Mouse (Mus musculus) midbrain, embryonic 11.5 days (tissue): ENCODE data around the gene Rbp2. TPM values are rescaled to one million over a fixed set of nuclear protein-coding genes. Genes with fewer than 3 reads are reported as not detected.

Experiments
- ATAC-seq: fragments of 200-750 bp; cut with Nextera tagmentation; 2 replicates; pipeline ENCODE4 v1.8.0; 2017; ENCODE audit warnings: moderate TSS enrichment, moderate library complexity; ENCODE audit not compliant: low FRiP score
- DNase-seq: peaks from one replicate; pipeline ENCODE4 v3.0.0; 2015; ENCODE audit warnings: low spot score; ENCODE audit errors: missing footprints
- H3K27ac ChIP-seq: fragments of 300-500 bp; sonication (generic); 2 replicates; pipeline ENCODE4 v1.5.1; 2014; ENCODE audit warnings: low read depth, low read length
- H3K27me3 ChIP-seq: fragments of 300-500 bp; sonication (generic); 2 replicates; pipeline ENCODE4 v1.6.1; 2014; ENCODE audit warnings: mild to moderate bottlenecking, low read length, moderate library complexity, mixed read lengths; ENCODE audit not compliant: control insufficient read depth, insufficient read depth
- H3K36me3 ChIP-seq: fragments of 300-500 bp; sonication (generic); 2 replicates; pipeline ENCODE4 v1.6.1; 2014; ENCODE audit warnings: mild to moderate bottlenecking, low read length, moderate library complexity, mixed read lengths; ENCODE audit not compliant: control insufficient read depth, insufficient read depth
- H3K4me1 ChIP-seq: fragments of 300-500 bp; sonication (generic); 2 replicates; pipeline ENCODE4 v1.6.1; 2014; ENCODE audit warnings: low read length; ENCODE audit not compliant: control insufficient read depth, insufficient read depth
- H3K4me2 ChIP-seq: fragments of 300-500 bp; sonication (generic); 2 replicates; pipeline ENCODE4 v1.6.1; 2014; ENCODE audit warnings: mild to moderate bottlenecking, moderate library complexity
- H3K4me3 ChIP-seq: fragments of 300-500 bp; sonication (generic); 2 replicates; pipeline ENCODE4 v1.5.1; 2014; ENCODE audit warnings: low read depth, low read length
- H3K9ac ChIP-seq: fragments of 300-500 bp; sonication (generic); 2 replicates; pipeline ENCODE4 v1.6.1; 2014; ENCODE audit warnings: low read length
- H3K9me3 ChIP-seq: fragments of 300-500 bp; sonication (generic); 2 replicates; pipeline ENCODE4 v1.6.1; 2016; ENCODE audit warnings: low read length; ENCODE audit not compliant: control insufficient read depth
- WGBS: fragments of 180-500 bp; shearing (Covaris S2); extraction: QIAGEN DNeasy Blood & Tissue Kit; methylation state at CpG from one replicate; pipeline ENCODE4 v1.1.7; 2014; 5-methylcytosine and 5-hydroxymethylcytosine counted together
- polyA plus RNA-seq: library from polyadenylated mRNA; unstranded; fragments of >200 nt; fragmentation: Nextera tagmentation; extraction: Ambion mirVana; gene quantifications from 2 replicates; pipeline ENCODE4 v1.2.1, GENCODE M21; 2014

Gene Rbp2
- polyA plus RNA-seq, 1 experiment from 2014 or later, result 0.48 TPM

DNA sequence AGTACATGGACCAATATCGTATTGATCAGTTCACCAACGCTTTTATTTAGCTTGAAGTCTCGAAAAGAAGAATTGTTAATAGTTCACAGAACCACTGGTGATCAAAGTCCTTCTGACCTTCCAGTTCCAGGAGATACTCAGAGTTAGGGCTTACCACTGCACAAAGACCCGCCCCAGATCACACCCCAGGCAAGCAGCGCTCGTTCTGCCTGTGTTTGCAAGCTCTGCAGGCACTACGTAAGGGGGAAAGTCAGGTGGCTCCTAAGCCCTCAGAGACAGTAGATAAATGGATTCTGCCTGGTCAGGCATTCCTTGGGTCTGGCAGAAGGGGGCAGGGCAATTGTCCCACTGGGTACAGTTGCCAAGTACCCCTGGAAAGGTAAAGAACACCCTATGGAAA lies 895 bp upstream of the Rbp2 start:
- H3K36me3 ChIP-seq, result no peaks in the 10 kb centered on the region
- no peaks in the 10 kb centered on the region for H3K9me3 ChIP-seq
- no peaks in the 10 kb centered on the region for H3K27me3 ChIP-seq
- no peaks in the 10 kb centered on the region for H3K4me1 ChIP-seq
- H3K4me3 ChIP-seq, result no peak overlapping the region
- WGBS, result 85% methylated on average over 7 of the region's 7 CpGs
- H3K27ac ChIP-seq, result no peak overlapping the region
- DNase-seq (no peak), ATAC-seq (no peak)
- H3K9ac ChIP-seq, result no peak overlapping the region
- no peak overlapping the region for H3K4me2 ChIP-seq

DNA sequence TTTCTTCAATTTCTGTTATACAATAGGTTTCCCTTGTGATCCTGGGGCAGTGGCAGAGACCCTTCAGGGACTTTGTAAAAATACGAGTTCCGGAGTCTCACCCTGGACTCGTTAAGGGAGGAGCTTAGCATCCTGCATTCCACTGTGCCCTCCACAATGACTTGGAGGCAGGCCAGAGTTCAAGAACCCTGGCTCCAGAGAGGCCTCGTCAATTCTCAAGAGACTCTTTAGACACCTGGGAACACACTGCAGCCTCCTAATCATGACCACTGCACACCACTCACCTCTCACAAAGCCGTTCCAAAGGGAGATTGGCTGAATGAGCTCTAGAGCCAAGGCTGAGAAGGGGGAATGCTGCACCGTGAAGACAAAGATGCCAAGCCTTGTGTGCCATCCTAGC lies 1.4 kb downstream of the Rbp2 start:
- H3K4me3 ChIP-seq, result no peak overlapping the region
- H3K9me3 ChIP-seq, result no peaks in the 10 kb centered on the region
- no peaks in the 10 kb centered on the region for H3K27me3 ChIP-seq
- no peak overlapping the region for H3K4me2 ChIP-seq
- DNase-seq, result no peak
- WGBS, result 84% methylated on average over 6 of the region's 6 CpGs
- H3K27ac ChIP-seq, result no peak overlapping the region
- no peak for ATAC-seq
- no peaks in the 10 kb centered on the region for H3K4me1 ChIP-seq
- no peak overlapping the region for H3K9ac ChIP-seq
- H3K36me3 ChIP-seq, result no peaks in the 10 kb centered on the region

DNA sequence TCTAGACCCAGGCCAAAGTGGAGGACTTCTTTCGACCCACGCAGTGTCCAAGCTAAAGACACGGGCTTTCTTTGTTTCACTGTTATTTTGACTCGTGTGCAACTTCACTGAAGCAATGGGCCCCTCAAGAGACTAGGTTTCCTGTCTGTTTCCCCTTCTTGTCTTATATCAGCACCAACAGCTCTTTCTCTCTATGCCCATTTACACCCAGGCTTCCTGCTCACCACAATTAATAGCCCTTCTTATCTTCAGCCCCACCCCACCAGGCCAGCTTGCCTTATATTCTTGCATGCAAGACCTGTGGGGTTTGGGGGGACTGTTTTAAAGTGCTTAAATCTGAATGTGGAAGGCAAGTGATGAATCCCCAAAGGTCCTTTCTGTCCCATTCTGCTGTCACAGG lies 3.6 kb downstream of the Rbp2 start:
- DNase-seq (no peak), ATAC-seq (no peak)
- Histone ChIP-seq H3K4me2 (no peak overlapping the region), H3K27me3 (no peaks in the 10 kb centered on the region), H3K9ac (no peak overlapping the region), H3K9me3 (no peaks in the 10 kb centered on the region), H3K4me1 (no peaks in the 10 kb centered on the region), H3K4me3 (no peak overlapping the region), H3K36me3 (no peaks in the 10 kb centered on the region), H3K27ac (no peak overlapping the region)
- WGBS, result 84% methylated on average over 4 of the region's 4 CpGs

DNA sequence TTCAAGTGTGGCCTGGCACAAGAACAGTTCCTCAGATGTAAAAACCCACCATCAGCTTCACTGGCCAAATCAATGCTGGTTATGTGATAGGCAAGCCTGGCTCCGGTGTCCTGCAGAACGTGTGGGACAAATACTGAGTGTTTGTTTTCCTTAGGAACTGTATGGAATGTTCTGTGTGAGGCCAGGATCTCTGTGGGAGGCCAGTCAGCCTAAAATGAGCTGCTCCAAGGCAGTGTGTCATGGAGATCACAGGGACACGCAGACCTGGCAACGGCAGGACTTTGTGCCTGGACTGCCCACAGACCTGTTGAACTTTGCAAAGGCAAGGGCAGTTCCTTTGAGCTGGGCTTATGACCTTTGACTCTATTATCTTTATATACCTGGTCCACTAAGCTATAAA lies 4.2 kb downstream of the Rbp2 start:
- H3K36me3 ChIP-seq, result no peaks in the 10 kb centered on the region
- no peaks in the 10 kb centered on the region for H3K4me1 ChIP-seq
- H3K4me2 ChIP-seq, result no peak overlapping the region

DNA sequence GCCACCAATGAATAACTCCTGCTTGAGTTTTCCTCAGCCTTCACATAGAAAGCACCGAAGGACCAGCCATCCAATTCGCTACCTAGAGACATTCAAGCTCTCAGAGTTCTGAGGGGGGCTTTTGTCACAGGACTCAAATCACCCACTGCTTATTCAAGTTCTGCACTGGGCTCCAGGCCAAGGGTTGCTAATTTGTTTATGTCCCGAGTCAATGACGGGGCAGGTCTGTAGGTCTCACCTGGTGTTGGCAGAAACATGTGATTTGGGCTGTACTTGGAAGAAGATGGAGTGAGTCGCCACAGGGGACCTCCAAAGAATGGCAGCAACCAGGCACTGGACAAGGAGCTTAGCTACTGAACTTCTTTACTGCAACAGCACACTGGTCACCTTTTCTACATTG lies 5.2 kb downstream of the Rbp2 start:
- ATAC-seq (no peak), DNase-seq (peak; percentile 56)
- H3K36me3 ChIP-seq, result no peaks in the 10 kb centered on the region
- H3K9me3 ChIP-seq, result no peaks in the 10 kb centered on the region
- no peaks in the 10 kb centered on the region for H3K4me1 ChIP-seq
- no peak overlapping the region for H3K27ac ChIP-seq
- H3K27me3 ChIP-seq, result no peaks in the 10 kb centered on the region
- H3K4me2 ChIP-seq, result no peak overlapping the region
- WGBS, result 90% methylated on average over 5 of the region's 5 CpGs
- no peak overlapping the region for H3K4me3 ChIP-seq
- no peak overlapping the region for H3K9ac ChIP-seq

More for the DNA sequence above, 4.2 kb downstream of the Rbp2 start:
- 66% methylated on average over 4 of the region's 4 CpGs for WGBS
- no peaks in the 10 kb centered on the region for H3K27me3 ChIP-seq
- DNase-seq, result no peak
- H3K27ac ChIP-seq, result no peak overlapping the region
- no peak overlapping the region for H3K4me3 ChIP-seq
- ATAC-seq, result no peak
- H3K9ac ChIP-seq, result no peak overlapping the region
- H3K9me3 ChIP-seq, result no peaks in the 10 kb centered on the region

DNA sequence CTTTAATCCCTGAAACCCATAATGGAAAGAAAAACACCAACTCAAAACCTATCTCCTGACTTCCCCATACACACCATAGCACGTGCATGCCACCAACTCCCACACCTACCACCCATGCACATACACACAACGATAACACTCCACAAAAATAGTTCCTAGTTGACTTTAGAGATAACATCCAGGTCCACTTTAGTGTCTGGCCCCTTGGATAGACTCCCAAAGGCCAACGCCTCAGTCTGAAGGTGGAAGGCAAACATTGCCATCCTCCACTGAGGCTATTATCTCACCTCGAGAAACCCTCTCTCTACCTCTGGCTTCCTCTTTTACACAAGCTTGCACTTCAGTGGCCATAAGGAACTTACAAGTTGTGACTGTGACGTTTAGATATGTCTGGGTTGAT lies 6.3 kb downstream of the Rbp2 start:
- H3K36me3 ChIP-seq, result no peaks in the 10 kb centered on the region
- H3K27ac ChIP-seq, result no peak overlapping the region
- 84% methylated on average over 5 of the region's 5 CpGs for WGBS
- no peaks in the 10 kb centered on the region for H3K9me3 ChIP-seq
- no peak overlapping the region for H3K4me3 ChIP-seq
- no peaks in the 10 kb centered on the region for H3K27me3 ChIP-seq
- H3K4me1 ChIP-seq, result no peaks in the 10 kb centered on the region
- H3K9ac ChIP-seq, result no peak overlapping the region
- no peak for DNase-seq
- no peak for ATAC-seq
- H3K4me2 ChIP-seq, result no peak overlapping the region

DNA sequence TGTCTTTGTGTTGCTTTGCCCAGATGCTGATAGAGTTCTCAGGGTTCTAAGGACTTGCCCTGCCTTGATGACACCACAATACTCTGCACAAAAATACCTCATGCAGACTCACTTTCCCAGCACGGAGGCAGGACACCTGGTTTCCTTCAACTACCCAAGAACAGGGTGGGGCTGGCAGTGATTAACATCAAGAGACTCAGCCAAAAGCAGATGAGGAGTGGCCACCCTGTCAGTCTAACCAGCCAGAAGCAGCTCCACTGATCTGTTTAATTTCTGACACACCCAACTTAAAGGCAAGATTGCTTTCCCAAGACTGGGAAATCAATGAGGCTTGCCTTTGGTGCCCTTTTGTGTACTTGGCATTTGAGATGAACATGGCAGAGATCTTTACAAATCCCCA lies 6.9 kb downstream of the Rbp2 start:
- no peaks in the 10 kb centered on the region for H3K27me3 ChIP-seq
- 85% methylated on average over 1 of the region's 1 CpGs for WGBS
- peak; percentile 77 for DNase-seq

DNA sequence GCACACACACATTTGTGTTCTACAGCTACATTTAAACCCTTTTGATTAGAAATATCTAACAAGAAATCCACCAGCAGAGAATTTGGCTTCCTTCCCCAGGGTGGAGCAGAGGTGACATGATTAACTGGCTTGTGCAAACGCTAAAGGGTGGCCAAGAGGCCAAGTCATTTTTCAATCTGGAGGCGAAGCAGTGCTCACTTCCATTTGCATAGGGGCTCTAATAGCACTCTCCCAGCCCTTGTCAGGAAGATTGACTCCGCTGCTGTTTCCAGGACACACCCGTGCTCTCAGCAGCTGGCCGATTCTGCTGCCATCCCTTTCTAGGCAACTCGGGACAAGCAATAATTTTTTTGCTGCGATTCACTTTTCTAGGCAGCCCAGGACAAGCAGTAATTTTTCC lies 11.2 kb downstream of the Rbp2 start:
- Histone ChIP-seq H3K4me2 (no peak overlapping the region), H3K4me3 (no peak overlapping the region), H3K27ac (no peak overlapping the region), H3K9ac (no peak overlapping the region), H3K4me1 (no peaks in the 10 kb centered on the region), H3K36me3 (no peaks in the 10 kb centered on the region), H3K27me3 (no peaks in the 10 kb centered on the region), H3K9me3 (no peaks in the 10 kb centered on the region)
- DNase-seq (no peak), ATAC-seq (no peak)
- WGBS, result 59% methylated on average over 7 of the region's 7 CpGs

More for the DNA sequence above, 6.9 kb downstream of the Rbp2 start:
- Histone ChIP-seq H3K9me3 (no peaks in the 10 kb centered on the region), H3K4me2 (no peak overlapping the region), H3K4me3 (no peak overlapping the region), H3K4me1 (no peaks in the 10 kb centered on the region), H3K9ac (no peak overlapping the region), H3K27ac (no peak overlapping the region), H3K36me3 (no peaks in the 10 kb centered on the region)
- no peak for ATAC-seq

DNA sequence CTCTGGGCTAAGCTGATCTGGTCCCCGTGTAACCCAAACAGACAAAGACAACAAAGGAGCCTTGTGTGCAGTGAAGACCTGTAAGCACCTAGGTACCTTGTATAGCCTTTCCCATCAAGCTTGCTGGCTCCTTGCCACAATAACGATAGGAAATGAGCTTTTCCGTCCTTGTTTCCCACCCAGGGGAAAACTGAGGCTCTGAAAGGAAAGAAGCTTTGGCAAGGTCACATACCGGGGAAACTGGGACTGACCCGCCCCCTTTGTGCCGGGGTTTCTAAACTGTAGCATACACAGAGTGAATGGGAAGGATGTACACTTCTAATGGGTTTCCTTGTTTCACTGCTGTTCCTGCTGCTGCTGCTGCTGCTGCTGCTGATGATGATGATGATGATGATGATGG lies 12.1 kb downstream of the Rbp2 start:
- Histone ChIP-seq H3K27ac (no peak overlapping the region), H3K4me3 (no peak overlapping the region), H3K27me3 (no peaks in the 10 kb centered on the region), H3K4me2 (no peak overlapping the region), H3K9me3 (no peaks in the 10 kb centered on the region), H3K9ac (no peak overlapping the region), H3K36me3 (no peaks in the 10 kb centered on the region), H3K4me1 (no peaks in the 10 kb centered on the region)
- no peak for ATAC-seq
- 74% methylated on average over 6 of the region's 6 CpGs for WGBS
- DNase-seq, result no peak

DNA sequence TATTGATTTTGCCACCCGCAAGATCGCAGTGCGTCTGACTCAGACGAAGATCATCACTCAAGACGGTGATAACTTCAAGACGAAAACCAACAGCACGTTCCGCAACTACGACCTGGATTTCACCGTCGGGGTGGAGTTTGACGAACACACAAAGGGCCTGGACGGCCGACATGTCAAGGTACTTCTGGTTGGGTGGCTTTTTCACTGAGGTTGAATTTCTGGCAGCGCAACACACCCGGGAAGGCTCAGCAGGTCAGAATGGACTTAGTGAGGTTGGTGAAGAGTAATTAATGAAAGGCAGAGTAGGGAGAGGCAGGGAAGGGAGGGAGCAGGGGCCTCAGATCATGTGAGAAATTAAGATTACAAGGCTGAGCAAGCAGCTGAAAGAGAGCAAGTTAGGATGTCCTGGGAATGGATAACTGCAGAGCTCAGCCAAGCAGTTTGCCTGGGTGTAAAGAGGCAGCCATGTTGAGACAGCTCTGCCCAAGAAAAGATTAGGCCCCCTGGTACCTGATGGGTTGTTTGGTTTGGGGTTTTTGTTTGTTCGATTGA lies 12.9 kb downstream of the Rbp2 start:
- Histone ChIP-seq H3K4me2 (no peak overlapping the region), H3K36me3 (no peaks in the 10 kb centered on the region), H3K9me3 (no peaks in the 10 kb centered on the region), H3K9ac (no peak overlapping the region), H3K4me1 (no peaks in the 10 kb centered on the region), H3K27me3 (no peaks in the 10 kb centered on the region), H3K4me3 (no peak overlapping the region), H3K27ac (no peak overlapping the region)
- DNase-seq (no peak), ATAC-seq (no peak)
- 85% methylated on average over 17 of the region's 17 CpGs for WGBS
